Mouse (Mus musculus) kidney, embryonic 16.5 days (tissue): ENCODE measurements at regions not wholly inside any gene's neighbourhood (a gene's known extent, or its start where the extent isn't known, plus 50 kb on each side); places are given as distances from the start of the nearest gene placed in this dataset.

ENCODE experiments used
- ATAC-seq: fragments of 200-750 bp; cut with Nextera tagmentation; 2 replicates; pipeline ENCODE4 v1.8.0; 2017; ENCODE audit warnings: moderate TSS enrichment; ENCODE audit not compliant: low FRiP score, low TSS enrichment
- H3K27ac ChIP-seq: fragments of 300-500 bp; sonication (generic); 2 replicates; pipeline ENCODE4 v1.5.1; 2014; ENCODE audit warnings: low read length
- H3K27me3 ChIP-seq: fragments of 300-500 bp; sonication (generic); 2 replicates; pipeline ENCODE4 v1.6.1; 2014; ENCODE audit warnings: low read length, control low read depth, mixed read lengths; ENCODE audit not compliant: insufficient read depth
- H3K36me3 ChIP-seq: fragments of 300-500 bp; sonication (generic); 2 replicates; pipeline ENCODE4 v1.6.1; 2014; ENCODE audit warnings: low read length, control low read depth, mixed read lengths; ENCODE audit not compliant: insufficient read depth
- H3K4me1 ChIP-seq: fragments of 300-500 bp; sonication (generic); 2 replicates; pipeline ENCODE4 v1.6.1; 2014; ENCODE audit warnings: low read length, control low read depth, mixed read lengths; ENCODE audit not compliant: insufficient read depth
- H3K4me2 ChIP-seq: fragments of 300-500 bp; sonication (generic); replicated peaks from 2 replicates; pipeline ENCODE4 v1.6.1; 2014; ENCODE audit warnings: low read depth, low read length
- H3K4me3 ChIP-seq: fragments of 300-500 bp; sonication (generic); 2 replicates; pipeline ENCODE4 v1.5.1; 2014; ENCODE audit warnings: mild to moderate bottlenecking, low read length
- H3K9ac ChIP-seq: fragments of 300-500 bp; sonication (generic); replicated peaks from 2 replicates; pipeline ENCODE4 v1.6.1; 2014; ENCODE audit warnings: low read length
- H3K9me3 ChIP-seq: fragments of 300-500 bp; sonication (generic); 2 replicates; pipeline ENCODE4 v1.6.1; 2016; ENCODE audit warnings: low read length, control low read depth
- WGBS: fragments of 180-500 bp; shearing (Covaris S2); extraction: QIAGEN DNeasy Blood & Tissue Kit; methylation state at CpG from one replicate; pipeline ENCODE4 v1.1.7; 2014; 5-methylcytosine and 5-hydroxymethylcytosine counted together

GRCm38 (mm10) chr2:54264773-54265452 lies 171.2 kb upstream of the Galnt13 start:
- Histone ChIP-seq H3K36me3 (no peaks in the 10 kb centered on the region), H3K4me1 (no peaks in the 10 kb centered on the region), H3K9ac (no peak overlapping the region), H3K4me3 (no peak overlapping the region), H3K27ac (no peak overlapping the region), H3K4me2 (no peak overlapping the region), H3K9me3 (peaks cover 4% of the 10 kb centered on the region; the same call in 1 of the 2 replicates), H3K27me3 (no peaks in the 10 kb centered on the region)
- 76% methylated on average over 4 of the region's 4 CpGs for WGBS
- ATAC-seq, result no peak

GRCm38 (mm10) chr2:54265453-54265823 lies 170.7 kb upstream of the Galnt13 start:
- H3K4me1 ChIP-seq, result no peaks in the 10 kb centered on the region
- peaks cover 4% of the 10 kb centered on the region; the same call in 1 of the 2 replicates for H3K9me3 ChIP-seq
- no peak overlapping the region for H3K4me2 ChIP-seq
- no peak overlapping the region for H3K4me3 ChIP-seq
- H3K9ac ChIP-seq, result no peak overlapping the region
- H3K36me3 ChIP-seq, result no peaks in the 10 kb centered on the region
- WGBS, result 86% methylated on average over 5 of the region's 5 CpGs
- no peak overlapping the region for H3K27ac ChIP-seq
- no peaks in the 10 kb centered on the region for H3K27me3 ChIP-seq
- no peak for ATAC-seq

- H3K9ac ChIP-seq, result no peak overlapping the region
- no peak overlapping the region for H3K27ac ChIP-seq
- H3K27me3 ChIP-seq, result no peaks in the 10 kb centered on the region
- ATAC-seq, result no peak
- H3K36me3 ChIP-seq, result no peaks in the 10 kb centered on the region
- no peaks in the 10 kb centered on the region for H3K9me3 ChIP-seq
- WGBS, result 76% methylated on average over 1 of the region's 1 CpGs
- H3K4me2 ChIP-seq, result no peak overlapping the region
- H3K4me3 ChIP-seq, result no peak overlapping the region
- no peaks in the 10 kb centered on the region for H3K4me1 ChIP-seq
Observed at GRCm38 (mm10) chr2:54281966-54282365, 154.2 kb upstream of the Galnt13 start.

GRCm38 (mm10) chr2:54283876-54284275 lies 152.2 kb upstream of the Galnt13 start:
- Histone ChIP-seq H3K9me3 (no peaks in the 10 kb centered on the region), H3K36me3 (no peaks in the 10 kb centered on the region), H3K27me3 (no peaks in the 10 kb centered on the region), H3K27ac (no peak overlapping the region), H3K4me3 (no peak overlapping the region), H3K4me1 (no peaks in the 10 kb centered on the region), H3K9ac (no peak overlapping the region), H3K4me2 (no peak overlapping the region)
- WGBS, result 91% methylated on average over 2 of the region's 2 CpGs
- ATAC-seq, result no peak

GRCm38 (mm10) chr2:54305473-54305872 lies 130.6 kb upstream of the Galnt13 start:
- 63% methylated on average over 4 of the region's 4 CpGs for WGBS
- Histone ChIP-seq H3K4me3 (no peak overlapping the region), H3K9me3 (no peaks in the 10 kb centered on the region), H3K4me1 (no peaks in the 10 kb centered on the region), H3K36me3 (no peaks in the 10 kb centered on the region), H3K9ac (no peak overlapping the region), H3K4me2 (no peak overlapping the region), H3K27ac (no peak overlapping the region), H3K27me3 (no peaks in the 10 kb centered on the region)
- ATAC-seq, result no peak

- H3K36me3 ChIP-seq, result no peaks in the 10 kb centered on the region
- no peaks in the 10 kb centered on the region for H3K4me1 ChIP-seq
- no peak overlapping the region for H3K9ac ChIP-seq
- no peak overlapping the region for H3K4me2 ChIP-seq
- no peaks in the 10 kb centered on the region for H3K9me3 ChIP-seq
- ATAC-seq, result peak; percentile 94
- WGBS, result 21% methylated on average over 3 of the region's 3 CpGs
- H3K4me3 ChIP-seq, result no peak overlapping the region
- no peak overlapping the region for H3K27ac ChIP-seq
- H3K27me3 ChIP-seq, result no peaks in the 10 kb centered on the region
Observed at GRCm38 (mm10) chr2:54318559-54318958, 117.6 kb upstream of the Galnt13 start.

- Histone ChIP-seq H3K27ac (no peak overlapping the region), H3K27me3 (no peaks in the 10 kb centered on the region), H3K9me3 (no peaks in the 10 kb centered on the region), H3K4me3 (no peak overlapping the region), H3K4me2 (no peak overlapping the region), H3K9ac (no peak overlapping the region), H3K4me1 (no peaks in the 10 kb centered on the region), H3K36me3 (no peaks in the 10 kb centered on the region)
- 19% methylated on average over 3 of the region's 3 CpGs for WGBS
- peak; percentile 57; the same call in 1 of the 2 replicates for ATAC-seq
Observed at GRCm38 (mm10) chr2:54366963-54367362, 69.2 kb upstream of the Galnt13 start.

GRCm38 (mm10) chr2:54379279-54379678 lies 56.8 kb upstream of the Galnt13 start:
- Histone ChIP-seq H3K27me3 (no peaks in the 10 kb centered on the region), H3K36me3 (no peaks in the 10 kb centered on the region), H3K9ac (no peak overlapping the region), H3K4me3 (no peak overlapping the region), H3K4me2 (no peak overlapping the region), H3K9me3 (no peaks in the 10 kb centered on the region), H3K4me1 (no peaks in the 10 kb centered on the region), H3K27ac (no peak overlapping the region)
- WGBS, result 92% methylated on average over 2 of the region's 2 CpGs
- ATAC-seq, result no peak
